ENCODE assay signal across 8 mouse cellular contexts in genomic region chr2:125781978-125782718, GRCm38 (mm10). TPM values are rescaled to one million over a fixed set of nuclear protein-coding genes. Genes with fewer than 3 reads are reported as not detected.
DNase-seq lines count a peak whose midpoint lies in the region; ATAC-seq lines count a peak whose summit lies in the region.

No protein-coding gene starts in this region.

- no peaks in the 10 kb centered on the region for H3K36me3 ChIP-seq in forebrain, embryonic 12.5 days (replicated peaks)
- H3K36me3 ChIP-seq in liver, embryonic 12.5 days, result 0 out of 2 replicates have a peak, but pooled peaks cover 3% of the 10 kb centered on the region

- H3K9me3 ChIP-seq in forebrain, embryonic 12.5 days, result no peaks in the 10 kb centered on the region
- H3K9me3 ChIP-seq in liver, embryonic 12.5 days (replicated peaks), result no peaks in the 10 kb centered on the region

- peaks cover 18% of the 10 kb centered on the region for H3K4me1 ChIP-seq in forebrain, embryonic 12.5 days
- peaks cover 29% of the 10 kb centered on the region for H3K4me1 ChIP-seq in liver, embryonic 12.5 days

- no peaks in the 10 kb centered on the region for H3K27me3 ChIP-seq in forebrain, embryonic 12.5 days
- 0 out of 2 replicates have a peak, but pooled peaks cover 3% of the 10 kb centered on the region for H3K27me3 ChIP-seq in liver, embryonic 12.5 days (replicated peaks)

- 4% methylated on average over 43 of the region's 44 CpGs for WGBS in forebrain, embryonic 12.5 days
- 3% methylated on average over 44 of the region's 44 CpGs for WGBS in liver, embryonic 12.5 days (ENCODE audit: insufficient replicate concordance)

- H3K9ac ChIP-seq in forebrain, embryonic 12.5 days, result peak overlapping the region; percentile 95
- peak overlapping the region; percentile 93 for H3K9ac ChIP-seq in liver, embryonic 12.5 days

- H3K4me2 ChIP-seq in forebrain, embryonic 12.5 days, result peak overlapping the region; percentile 71
- H3K4me2 ChIP-seq in liver, embryonic 12.5 days, result peak overlapping the region; percentile 79

- peak overlapping the region; percentile 94 for H3K4me3 ChIP-seq in forebrain, embryonic 12.5 days (replicated peaks)
- peak overlapping the region; percentile 96 for H3K4me3 ChIP-seq in liver, embryonic 12.5 days

- ATAC-seq in forebrain, embryonic 12.5 days (ENCODE audit: low FRiP score), result peak; percentile 27; the same call in 1 of the 2 replicates
- no peak for ATAC-seq in liver, embryonic 12.5 days
- no peak for ATAC-seq in megakaryocyte progenitor cell, adult 5-6 weeks (replicated peaks; ENCODE audit: poor library complexity)

- H3K27ac ChIP-seq in forebrain, embryonic 12.5 days, result peak overlapping the region; percentile 81
- H3K27ac ChIP-seq in liver, embryonic 12.5 days, result peak overlapping the region; percentile 80

- DNase-seq in embryo, embryonic 10.5 days (ENCODE audit: low spot score), result peak; percentile 34
- no peak for DNase-seq in embryo, embryonic 11 days
- peak; percentile 46 for DNase-seq in A20 (ENCODE audit: low read depth, low spot score)
- DNase-seq in adrenal gland, adult 18-20 months (ENCODE audit: low spot score in 2 of 2), result no peak
- no peak for DNase-seq in cerebellum, postnatal 25 days

RNA-seq across cellular contexts. Expression of gene Secisbp2l, which starts 0.5 kb away (rescaled TPM):
- 30.1 and 31.1 TPM in 2 replicates for polyA plus RNA-seq in forebrain, embryonic 12.5 days (2016; fragmentation: Nextera tagmentation; extraction: Ambion mirVana)
- polyA plus RNA-seq in liver, embryonic 12.5 days (2016; fragmentation: Nextera tagmentation; extraction: Ambion mirVana), result 6.6 and 8.0 TPM in 2 replicates
- total RNA-seq in adrenal gland, adult 18-20 months (2021), result 10 to 100 TPM; 49.9 to 57.2 TPM
- 11.6 and 12.4 TPM in 2 replicates for total RNA-seq in megakaryocyte progenitor cell, adult 5-6 weeks (2015)
- total RNA-seq in megakaryocyte progenitor cell, adult 5-6 weeks (2017), result 12.7 and 16.1 TPM in 2 replicates

RNA-seq across cellular contexts. Expression of gene Shc4, which starts 58.2 kb away (rescaled TPM):
- polyA plus RNA-seq in forebrain, embryonic 12.5 days (2016; fragmentation: Nextera tagmentation; extraction: Ambion mirVana), result 1.5 TPM in 2 replicates
- 0.82 and 0.96 TPM in 2 replicates for polyA plus RNA-seq in liver, embryonic 12.5 days (2016; fragmentation: Nextera tagmentation; extraction: Ambion mirVana)
- total RNA-seq in adrenal gland, adult 18-20 months (2021), result 1 to 10 TPM; 2.8 to 3.0 TPM
- 0.52 and 0.64 TPM in 2 replicates for total RNA-seq in megakaryocyte progenitor cell, adult 5-6 weeks (2015)
- total RNA-seq in megakaryocyte progenitor cell, adult 5-6 weeks (2017), result 0.12 and 0.74 TPM in 2 replicates

Comparison
In these comparisons a context has a peak if more than half of its experiments do, and no peak if none do; other contexts are left out.
1. DNase-seq: peak in embryo, embryonic 10.5 days (single experiment) and A20 (single experiment); none in embryo, embryonic 11 days (single experiment), adrenal gland, adult 18-20 months (0 of 2) and cerebellum, postnatal 25 days (0 of 2).